Mouse (Mus musculus) embryonic facial prominence, embryonic 11.5 days (tissue): ENCODE measurements around the gene Fam213a. TPM values are rescaled to one million over a fixed set of nuclear protein-coding genes. Genes with fewer than 3 reads are reported as not detected.

Source experiments
- ATAC-seq: fragments of 200-750 bp; cut with Nextera tagmentation; replicated peaks from 2 replicates; pipeline ENCODE4 v1.8.0; 2017; ENCODE audit warnings: low read depth; ENCODE audit not compliant: insufficient number of reproducible peaks, low FRiP score, low TSS enrichment
- DNase-seq: peaks from one replicate; pipeline ENCODE4 v3.0.0-alpha.2; 2015; ENCODE audit warnings: low spot score
- H3K27ac ChIP-seq: fragments of 300-500 bp; sonication (generic); replicated peaks from 2 replicates; pipeline ENCODE4 v1.5.1; 2014; ENCODE audit warnings: mild to moderate bottlenecking, low read depth, low read length, control low read depth
- H3K27me3 ChIP-seq: fragments of 300-500 bp; sonication (generic); 2 replicates; pipeline ENCODE4 v1.6.1; 2014; ENCODE audit warnings: mild to moderate bottlenecking, low read length, moderate library complexity, mixed read lengths; ENCODE audit not compliant: control insufficient read depth, insufficient read depth
- H3K36me3 ChIP-seq: fragments of 300-500 bp; sonication (generic); replicated peaks from 2 replicates; pipeline ENCODE4 v1.6.1; 2014; ENCODE audit warnings: low read depth, mild to moderate bottlenecking, low read length, moderate library complexity, mixed read lengths; ENCODE audit not compliant: control insufficient read depth, insufficient read depth
- H3K4me1 ChIP-seq: fragments of 300-500 bp; sonication (generic); 2 replicates; pipeline ENCODE4 v1.6.1; 2014; ENCODE audit warnings: low read length, mixed read lengths; ENCODE audit not compliant: control insufficient read depth, insufficient read depth
- H3K4me2 ChIP-seq: fragments of 300-500 bp; sonication (generic); 2 replicates; pipeline ENCODE4 v1.6.1; 2014; ENCODE audit warnings: low read depth, mild to moderate bottlenecking, control low read depth, low read length, moderate library complexity
- H3K4me3 ChIP-seq: fragments of 300-500 bp; sonication (generic); 2 replicates; pipeline ENCODE4 v1.5.1; 2014; ENCODE audit warnings: low read depth, low read length, control low read depth
- H3K9ac ChIP-seq: fragments of 300-500 bp; sonication (generic); replicated peaks from 2 replicates; pipeline ENCODE4 v1.6.1; 2014; ENCODE audit warnings: mild to moderate bottlenecking, control low read depth, low read length
- H3K9me3 ChIP-seq: fragments of 300-500 bp; sonication (generic); replicated peaks from 2 replicates; pipeline ENCODE4 v1.6.1; 2016; ENCODE audit warnings: mild to moderate bottlenecking, low read length, inconsistent platforms, mixed read lengths; ENCODE audit not compliant: control insufficient read depth
- WGBS: fragments of 180-500 bp; shearing (Covaris S2); extraction: QIAGEN DNeasy Blood & Tissue Kit; methylation state at CpG from one replicate; pipeline ENCODE4 v1.1.7; 2014; 5-methylcytosine and 5-hydroxymethylcytosine counted together
- polyA plus RNA-seq: library from polyadenylated mRNA; unstranded; fragments of >200 nt; fragmentation: Nextera tagmentation; extraction: Ambion mirVana; gene quantifications from 2 replicates; pipeline ENCODE4 v1.2.1, GENCODE M21; 2014

The Fam213a gene
- polyA plus RNA-seq, 1 experiment from 2014 or later = 33.1 TPM

GRCm38 (mm10) chr14:40979002-40979401 is 34.6 kb downstream of the Fam213a start:
- Histone ChIP-seq H3K4me1 (no peaks in the 10 kb centered on the region), H3K4me3 (no peak overlapping the region), H3K27ac (no peak overlapping the region), H3K4me2 (no peak overlapping the region), H3K27me3 (no peaks in the 10 kb centered on the region), H3K36me3 (no peaks in the 10 kb centered on the region), H3K9me3 (no peaks in the 10 kb centered on the region), H3K9ac (no peak overlapping the region)
- peak; percentile 78; the same call in 1 of the 2 replicates for ATAC-seq
- 49% methylated on average over 4 of the region's 4 CpGs for WGBS
- DNase-seq = peak; percentile 63

- peak; percentile 37 for ATAC-seq
- WGBS = 76% methylated on average over 6 of the region's 6 CpGs
- peak; percentile 80 for DNase-seq
- H3K4me2 ChIP-seq = no peak overlapping the region
- no peaks in the 10 kb centered on the region for H3K4me1 ChIP-seq
- no peaks in the 10 kb centered on the region for H3K9me3 ChIP-seq
- H3K4me3 ChIP-seq = no peak overlapping the region
- H3K9ac ChIP-seq = no peak overlapping the region; the same call in 1 of the 2 replicates
- no peaks in the 10 kb centered on the region for H3K36me3 ChIP-seq
- H3K27me3 ChIP-seq = no peaks in the 10 kb centered on the region
- no peak overlapping the region for H3K27ac ChIP-seq
Measured at GRCm38 (mm10) chr14:40975127-40975721, 38.4 kb downstream of the Fam213a start.

- Histone ChIP-seq H3K4me3 (no peak overlapping the region), H3K9me3 (no peaks in the 10 kb centered on the region), H3K4me2 (no peak overlapping the region), H3K27ac (no peak overlapping the region), H3K27me3 (no peaks in the 10 kb centered on the region), H3K4me1 (no peaks in the 10 kb centered on the region; the same call in 1 of the 2 replicates), H3K36me3 (no peaks in the 10 kb centered on the region), H3K9ac (no peak overlapping the region)
- ATAC-seq (no peak), DNase-seq (no peak)
- WGBS = 94% methylated on average over 2 of the region's 2 CpGs
Measured at GRCm38 (mm10) chr14:40968051-40968450, 45.5 kb downstream of the Fam213a start.

GRCm38 (mm10) chr14:40967598-40967900 is 46.0 kb downstream of the Fam213a start:
- H3K36me3 ChIP-seq = no peaks in the 10 kb centered on the region
- H3K27ac ChIP-seq = no peak overlapping the region
- peak; percentile 10; the same call in 1 of the 2 replicates for ATAC-seq
- H3K4me3 ChIP-seq = peak overlapping the region; percentile 42
- H3K4me1 ChIP-seq = no peaks in the 10 kb centered on the region; the same call in 1 of the 2 replicates
- H3K27me3 ChIP-seq = no peaks in the 10 kb centered on the region
- DNase-seq = no peak
- H3K9ac ChIP-seq = peak overlapping the region; percentile 56
- peak overlapping the region; percentile 59 for H3K4me2 ChIP-seq
- H3K9me3 ChIP-seq = no peaks in the 10 kb centered on the region
- WGBS = 3% methylated on average over 6 of the region's 6 CpGs

- no peaks in the 10 kb centered on the region for H3K27me3 ChIP-seq
- peak overlapping the region; percentile 91 for H3K4me3 ChIP-seq
- ATAC-seq (peak; percentile 93), DNase-seq (peak; percentile 98)
- no peaks in the 10 kb centered on the region for H3K36me3 ChIP-seq
- peak overlapping the region; percentile 59 for H3K4me2 ChIP-seq
- H3K9me3 ChIP-seq = no peaks in the 10 kb centered on the region
- H3K27ac ChIP-seq = no peak overlapping the region
- no peaks in the 10 kb centered on the region; the same call in 1 of the 2 replicates for H3K4me1 ChIP-seq
- WGBS = under 1% methylated on average over 48 of the region's 62 CpGs
- H3K9ac ChIP-seq = peak overlapping the region; percentile 93
Measured at GRCm38 (mm10) chr14:40966862-40967597, 46.6 kb downstream of the Fam213a start.

GRCm38 (mm10) chr14:40966392-40966861 is 47.2 kb downstream of the Fam213a start, which contains the start of gene Tspan14:
TSS of gene Tspan14 (minus strand) at chr14:40966807.
- H3K4me3 ChIP-seq = peak within 1 kb of the TSS; percentile 91
- no peaks in the 10 kb centered on the region for H3K36me3 ChIP-seq
- H3K27ac ChIP-seq = peak within 1 kb of the TSS; percentile 79
- WGBS = under 1% methylated on average over 53 of the region's 54 CpGs
- H3K4me2 ChIP-seq = peak within 1 kb of the TSS; percentile 83
- H3K9me3 ChIP-seq = no peaks in the 10 kb centered on the region
- ATAC-seq (peak; percentile 63), DNase-seq (no peak)
- H3K4me1 ChIP-seq = no peaks in the 10 kb centered on the region; the same call in 1 of the 2 replicates
- peak within 1 kb of the TSS; percentile 93 for H3K9ac ChIP-seq
- H3K27me3 ChIP-seq = no peaks in the 10 kb centered on the region

- no peaks in the 10 kb centered on the region for H3K9me3 ChIP-seq
- 0% methylated on average over 15 of the region's 15 CpGs for WGBS
- DNase-seq (peak; percentile 35), ATAC-seq (peak; percentile 7; the same call in 1 of the 2 replicates)
- H3K4me2 ChIP-seq = peak overlapping the region; percentile 83
- H3K4me3 ChIP-seq = peak overlapping the region; percentile 91
- no peaks in the 10 kb centered on the region for H3K27me3 ChIP-seq
- no peaks in the 10 kb centered on the region; the same call in 1 of the 2 replicates for H3K4me1 ChIP-seq
- peak overlapping the region; percentile 79 for H3K27ac ChIP-seq
- H3K9ac ChIP-seq = peak overlapping the region; percentile 93
- H3K36me3 ChIP-seq = no peaks in the 10 kb centered on the region
Measured at GRCm38 (mm10) chr14:40965507-40966356, 47.9 kb downstream of the Fam213a start.
